Comparison of ENCODE assay signal across 24 mouse cellular contexts in the genomic region with DNA sequence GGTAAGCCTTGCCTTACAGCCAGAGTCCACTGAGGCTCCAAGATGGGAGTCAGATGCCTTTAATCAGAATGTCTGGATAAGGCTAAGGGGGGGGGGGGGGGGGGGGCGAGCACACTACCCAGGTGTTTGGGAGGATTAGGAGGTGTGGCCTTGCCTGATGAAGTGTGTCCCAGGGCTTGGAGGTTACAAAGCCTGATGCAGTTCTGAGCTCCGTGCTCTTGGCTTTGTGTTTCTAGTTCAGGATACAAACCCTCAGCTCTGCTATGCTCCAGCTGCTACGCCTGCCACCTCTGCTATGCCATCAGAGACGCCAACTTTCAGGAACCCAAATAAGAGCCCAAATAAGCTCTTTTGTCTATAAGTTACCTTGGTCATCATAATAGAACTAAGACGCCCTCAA.
"Had no signal": no experiment of that assay in that cellular context is flagged by ENCODE, and none has a peak within 500 bp of the region (broad histone marks: within the 10 kb centered on the region; RNA-seq: fewer than 3 reads in every experiment).

No protein-coding gene starts in this region.

- H3K4me3 ChIP-seq: gastrocnemius, adult 2 months; heart, embryonic 10.5 days; heart, embryonic 12.5 days; hindbrain, embryonic 10.5 days; intestine, embryonic 15.5 days; layer of hippocampus, adult 2 months; left cerebral cortex, adult 2 months; limb, embryonic 12.5 days; liver, embryonic 13.5 days; liver, embryonic 15.5 days had no signal

- ATAC-seq: hindbrain, embryonic 16.5 days; inflammation-experienced regulatory T-cells, adult 6 months; intestine, embryonic 15.5 days; intestine, postnatal 0 days; liver, postnatal 0 days had no signal

- DNase-seq: gastrocnemius, adult 2 months; gastrocnemius, postnatal 10 days; gastrocnemius, postnatal 25 days; heart, adult 18-20 months; heart, postnatal 10 days; heart, postnatal 4 days; kidney, adult 8-10 months; liver; liver, embryonic 13.5 days; liver, postnatal 0 days had no signal

- H3K9me3 ChIP-seq: heart, embryonic 10.5 days; heart, embryonic 12.5 days; hindbrain, embryonic 10.5 days; intestine, embryonic 15.5 days; limb, embryonic 12.5 days; liver, embryonic 13.5 days; liver, embryonic 15.5 days had no signal

- H3K27ac ChIP-seq: gastrocnemius, adult 2 months; heart, embryonic 10.5 days; hindbrain, embryonic 10.5 days; hindbrain, embryonic 14.5 days; intestine, embryonic 15.5 days; kidney, postnatal 0 days; layer of hippocampus, adult 2 months; left cerebral cortex, adult 2 months; limb, embryonic 12.5 days; liver, embryonic 13.5 days; liver, embryonic 15.5 days had no signal

- H3K9ac ChIP-seq: hindbrain, embryonic 14.5 days; intestine, embryonic 15.5 days; limb, embryonic 12.5 days; liver, embryonic 13.5 days; liver, embryonic 15.5 days; liver, postnatal 0 days had no signal

- H3K27me3 ChIP-seq: heart, embryonic 12.5 days; intestine, embryonic 15.5 days; limb, embryonic 12.5 days; liver, embryonic 13.5 days; liver, embryonic 15.5 days had no signal

- H3K4me2 ChIP-seq: heart, embryonic 12.5 days; hindbrain, embryonic 14.5 days; intestine, embryonic 15.5 days; limb, embryonic 12.5 days; liver, embryonic 11.5 days; liver, embryonic 13.5 days; liver, embryonic 15.5 days had no signal

- H3K4me1 ChIP-seq: heart, embryonic 10.5 days; heart, embryonic 12.5 days; liver, embryonic 15.5 days had no signal
